Mouse (Mus musculus): ENCODE data around the gene Zfp652. TPM values are rescaled to one million over a fixed set of nuclear protein-coding genes. Genes with fewer than 3 reads are reported as not detected.

The Zfp652 gene
- polyA plus RNA-seq, 1 experiment from 2014 or later = 6.3 TPM

DNA sequence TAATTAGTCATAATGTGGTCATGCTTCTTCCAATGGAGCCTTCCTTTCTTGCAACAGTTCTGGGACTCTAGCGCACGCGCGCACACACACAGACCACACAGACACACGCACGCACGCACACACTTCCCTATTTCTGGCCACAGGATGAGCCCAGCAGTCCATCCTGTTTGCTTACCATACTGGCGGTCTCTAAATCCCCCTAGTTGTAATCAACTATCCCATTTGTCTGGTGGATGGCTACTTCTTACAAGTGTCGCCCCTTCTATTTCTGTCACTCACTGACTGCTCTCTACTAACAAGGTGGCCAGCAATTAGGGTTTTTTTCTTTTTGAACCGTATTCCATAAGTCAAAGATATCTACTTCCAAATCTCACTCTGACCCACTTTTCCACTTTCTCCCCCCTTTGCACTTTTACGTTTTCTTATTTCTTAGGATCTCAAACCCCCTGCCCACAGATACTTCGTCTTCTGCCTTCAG lies 349 bp upstream of the Zfp652 start:
- Histone ChIP-seq H3K4me2 (peak overlapping the region; percentile 99), H3K4me1 (replicated peaks) (peaks cover 75% of the 10 kb centered on the region), H3K27ac (peak overlapping the region; percentile 96), H3K36me3 (no peaks in the 10 kb centered on the region), H3K4me3 (replicated peaks) (peak overlapping the region; percentile 92), H3K9ac (peak overlapping the region; percentile 97), H3K9me3 (replicated peaks) (no peaks in the 10 kb centered on the region), H3K27me3 (no peaks in the 10 kb centered on the region)
- WGBS (ENCODE audit: insufficient replicate concordance) = 11% methylated on average over 12 of the region's 12 CpGs
- ATAC-seq (ENCODE audit: low read depth) (no peak), DNase-seq (no peak)

DNA sequence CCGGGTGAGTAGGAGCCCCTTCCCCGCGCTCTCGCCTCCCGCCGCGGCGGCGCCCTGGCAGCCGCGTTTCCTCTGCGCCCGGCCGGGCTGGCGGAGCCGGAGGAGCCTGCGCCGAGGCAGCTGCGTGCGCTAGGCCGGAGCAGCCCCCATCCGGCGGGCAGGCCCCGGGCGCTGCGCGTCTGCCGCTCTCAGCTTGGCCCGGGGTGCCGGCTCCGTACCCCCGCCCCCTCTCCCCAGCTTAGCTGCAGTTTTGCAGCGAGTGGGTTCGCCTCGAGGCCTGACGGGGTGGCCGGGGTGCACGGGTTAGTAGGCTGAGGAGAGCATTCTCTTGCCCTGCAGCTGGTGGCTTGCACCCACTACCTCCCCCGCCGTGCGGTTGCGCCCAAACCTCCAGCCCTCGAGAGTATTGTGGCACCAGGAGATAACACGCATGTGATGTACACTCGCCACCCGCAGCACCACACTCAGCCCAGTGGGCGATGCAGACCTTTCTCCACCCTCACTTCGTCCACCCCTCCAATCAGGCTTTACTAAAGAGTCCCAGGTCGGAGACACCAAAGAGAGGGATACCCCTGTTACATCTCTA lies 845 bp downstream of the Zfp652 start:
- peak; percentile 64 for DNase-seq
- Histone ChIP-seq H3K9me3 (replicated peaks) (no peaks in the 10 kb centered on the region), H3K4me2 (peak overlapping the region; percentile 99), H3K36me3 (no peaks in the 10 kb centered on the region), H3K4me1 (replicated peaks) (peaks cover 63% of the 10 kb centered on the region), H3K27me3 (no peaks in the 10 kb centered on the region), H3K9ac (peak overlapping the region; percentile 97), H3K4me3 (replicated peaks) (peak overlapping the region; percentile 92), H3K27ac (peak overlapping the region; percentile 96)
- ATAC-seq (ENCODE audit: low read depth) = peak; percentile 73
- WGBS (ENCODE audit: insufficient replicate concordance) = under 1% methylated on average over 44 of the region's 49 CpGs

DNA sequence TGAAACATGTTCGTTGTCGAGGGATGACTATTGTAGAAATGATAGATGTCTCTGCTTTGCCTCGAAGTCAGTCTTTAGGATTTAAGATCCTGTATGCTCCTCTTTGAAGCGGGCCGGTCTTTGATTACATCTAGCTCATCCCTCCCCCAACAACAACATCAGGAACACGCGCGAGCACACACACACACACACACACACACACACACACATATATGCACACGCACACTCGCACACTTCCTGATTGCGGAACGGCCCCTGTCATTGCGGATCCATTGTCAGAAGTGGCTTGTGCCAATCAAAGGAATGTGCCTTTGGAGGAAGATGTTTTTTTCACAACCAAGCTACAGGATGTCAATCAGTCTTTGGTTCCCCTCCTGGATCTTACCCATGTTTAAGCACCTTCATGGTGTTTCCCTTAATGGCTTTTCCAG lies 1.4 kb downstream of the Zfp652 start:
- peak overlapping the region; percentile 92 for H3K4me3 ChIP-seq (replicated peaks)
- no peak for DNase-seq
- under 1% methylated on average over 13 of the region's 13 CpGs for WGBS (ENCODE audit: insufficient replicate concordance)
- no peaks in the 10 kb centered on the region for H3K9me3 ChIP-seq (replicated peaks)
- no peaks in the 10 kb centered on the region for H3K36me3 ChIP-seq
- peak overlapping the region; percentile 97 for H3K9ac ChIP-seq
- no peaks in the 10 kb centered on the region for H3K27me3 ChIP-seq
- H3K27ac ChIP-seq = peak overlapping the region; percentile 96
- peaks cover 62% of the 10 kb centered on the region for H3K4me1 ChIP-seq (replicated peaks)
- no peak for ATAC-seq (ENCODE audit: low read depth)
- peak overlapping the region; percentile 99 for H3K4me2 ChIP-seq

DNA sequence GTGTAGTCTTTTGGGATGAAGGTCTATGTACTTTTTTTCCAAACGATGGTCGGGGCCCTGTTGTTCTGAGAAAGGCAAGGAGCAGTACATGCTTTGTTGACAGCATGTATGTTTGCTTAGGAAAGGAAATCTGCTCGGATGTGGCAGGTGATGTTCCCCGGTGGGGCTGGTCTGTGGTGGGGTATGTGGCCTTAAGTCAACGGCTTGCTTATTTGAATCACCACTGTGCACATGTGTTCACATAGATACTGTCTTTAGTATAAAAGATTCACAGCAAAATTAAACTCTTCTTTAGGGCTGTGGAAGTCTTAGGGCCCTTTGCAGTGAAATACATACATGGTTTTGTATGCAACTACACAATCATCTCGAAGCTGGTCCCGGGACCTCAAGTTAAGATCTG lies 1.9 kb downstream of the Zfp652 start:
- H3K4me2 ChIP-seq = peak overlapping the region; percentile 99
- peak overlapping the region; percentile 92 for H3K4me3 ChIP-seq (replicated peaks)
- no peaks in the 10 kb centered on the region for H3K27me3 ChIP-seq
- DNase-seq = no peak
- H3K36me3 ChIP-seq = no peaks in the 10 kb centered on the region
- H3K9me3 ChIP-seq (replicated peaks) = no peaks in the 10 kb centered on the region
- peak overlapping the region; percentile 96 for H3K27ac ChIP-seq
- H3K9ac ChIP-seq = peak overlapping the region; percentile 97
- peaks cover 56% of the 10 kb centered on the region for H3K4me1 ChIP-seq (replicated peaks)
- no peak for ATAC-seq (ENCODE audit: low read depth)
- 21% methylated on average over 7 of the region's 7 CpGs for WGBS (ENCODE audit: insufficient replicate concordance)

DNA sequence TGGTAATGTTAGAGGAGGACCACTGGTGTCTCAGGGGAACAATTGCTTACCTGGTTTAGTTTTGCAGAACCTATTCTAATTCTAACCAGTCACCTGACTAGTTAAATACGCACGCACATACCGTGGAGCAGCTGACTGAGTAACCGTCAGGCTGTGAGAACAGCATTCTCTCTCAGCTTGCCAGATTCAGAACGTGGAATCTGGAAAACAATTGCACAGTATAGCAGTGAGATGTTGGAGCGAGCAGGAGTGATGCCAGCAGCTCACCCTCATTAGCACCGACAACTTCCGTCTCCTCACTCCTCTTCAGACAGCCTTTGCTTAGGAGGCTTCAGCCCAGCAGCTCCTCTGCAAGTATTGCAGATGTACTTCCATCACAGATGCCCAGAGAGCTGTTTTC lies 3.7 kb downstream of the Zfp652 start:
- Histone ChIP-seq H3K27ac (no peak overlapping the region), H3K4me3 (replicated peaks) (no peak overlapping the region), H3K9me3 (replicated peaks) (no peaks in the 10 kb centered on the region), H3K4me2 (no peak overlapping the region), H3K9ac (no peak overlapping the region), H3K4me1 (replicated peaks) (peaks cover 46% of the 10 kb centered on the region), H3K36me3 (no peaks in the 10 kb centered on the region), H3K27me3 (no peaks in the 10 kb centered on the region)
- no peak for DNase-seq
- 79% methylated on average over 8 of the region's 8 CpGs for WGBS (ENCODE audit: insufficient replicate concordance)
- ATAC-seq (ENCODE audit: low read depth) = no peak

DNA sequence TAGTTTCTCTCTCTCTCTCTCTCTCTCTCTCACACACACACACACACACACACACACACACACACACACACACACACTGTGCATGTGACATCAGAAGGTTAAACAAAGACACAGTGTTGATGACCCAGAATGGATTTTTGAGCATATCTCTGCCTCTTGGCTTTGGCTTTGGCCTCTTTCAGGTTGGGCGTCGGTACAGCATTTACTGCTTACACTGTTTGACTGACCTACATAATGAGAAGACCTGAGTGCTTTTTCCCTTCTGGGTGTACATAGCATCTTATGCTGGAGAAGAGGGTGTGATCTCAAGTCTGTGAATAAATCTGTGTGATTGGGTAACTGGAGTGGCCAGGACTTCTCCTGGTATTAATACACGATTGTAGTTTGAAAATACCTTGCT lies 6.9 kb downstream of the Zfp652 start:
- no peak overlapping the region for H3K4me2 ChIP-seq
- H3K27ac ChIP-seq = no peak overlapping the region
- DNase-seq (no peak), ATAC-seq (ENCODE audit: low read depth) (no peak)
- WGBS (ENCODE audit: insufficient replicate concordance) = 82% methylated on average over 3 of the region's 3 CpGs
- no peak overlapping the region for H3K9ac ChIP-seq
- no peaks in the 10 kb centered on the region for H3K27me3 ChIP-seq
- peaks cover 3% of the 10 kb centered on the region; the same call in 1 of the 2 replicates for H3K36me3 ChIP-seq
- H3K4me1 ChIP-seq (replicated peaks) = peaks cover 31% of the 10 kb centered on the region
- H3K4me3 ChIP-seq (replicated peaks) = no peak overlapping the region
- H3K9me3 ChIP-seq (replicated peaks) = no peaks in the 10 kb centered on the region

DNA sequence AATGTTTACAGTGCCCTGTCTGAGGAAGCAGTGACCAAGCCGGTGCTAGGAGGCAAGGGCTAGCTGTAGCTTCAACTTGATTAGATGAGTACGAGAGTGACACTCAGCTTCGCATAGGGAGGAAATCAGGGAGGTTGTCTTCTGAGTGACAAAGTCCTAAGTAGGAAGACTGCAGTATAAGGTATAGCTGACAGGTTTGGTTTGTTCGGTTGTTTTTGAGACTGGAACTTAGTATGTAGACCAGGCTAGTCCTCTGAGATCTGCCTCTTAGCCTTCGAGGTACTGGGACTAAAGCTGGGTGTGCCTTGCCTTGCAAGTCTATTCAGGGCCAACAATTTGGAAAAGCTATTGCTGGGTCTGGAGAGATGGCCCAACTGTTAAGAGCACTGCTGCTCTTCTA lies 10.8 kb downstream of the Zfp652 start, which contains the start of gene B130006D01Rik:
Gene B130006D01Rik, plus strand, starts transcription at position 301 of the 400 bp plus-strand sequence.
- H3K4me2 ChIP-seq = no peak within 1 kb of the TSS
- H3K36me3 ChIP-seq = peaks cover 3% of the 10 kb centered on the region; the same call in 1 of the 2 replicates
- H3K4me3 ChIP-seq (replicated peaks) = no peak within 1 kb of the TSS
- peaks cover 34% of the 10 kb centered on the region for H3K4me1 ChIP-seq (replicated peaks)
- no peak within 1 kb of the TSS for H3K9ac ChIP-seq
- DNase-seq (no peak), ATAC-seq (ENCODE audit: low read depth) (no peak)
- no peaks in the 10 kb centered on the region for H3K9me3 ChIP-seq (replicated peaks)
- H3K27me3 ChIP-seq = no peaks in the 10 kb centered on the region
- no peak within 1 kb of the TSS for H3K27ac ChIP-seq
- 75% methylated on average over 5 of the region's 5 CpGs for WGBS (ENCODE audit: insufficient replicate concordance)

DNA sequence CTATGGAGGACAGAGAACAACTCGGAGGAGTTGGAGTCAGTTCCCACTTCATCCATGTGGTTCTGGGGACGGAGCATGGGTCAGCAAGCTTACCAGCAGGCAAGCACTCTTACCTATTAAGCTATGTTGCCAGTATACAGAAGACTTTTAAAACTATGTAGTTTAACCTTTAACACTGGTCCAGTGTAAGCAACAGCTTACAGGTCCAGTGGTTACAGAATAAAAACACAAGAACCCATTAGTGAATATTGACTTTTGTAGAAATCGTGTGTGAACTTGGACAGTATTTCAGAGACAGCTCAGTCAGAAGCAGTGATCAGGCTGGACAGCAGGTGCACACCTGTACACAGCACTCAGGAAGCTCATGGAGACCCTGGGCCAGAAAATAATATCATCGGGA lies 12.0 kb downstream of the Zfp652 start:
- Histone ChIP-seq H3K4me3 (replicated peaks) (no peak overlapping the region), H3K9me3 (replicated peaks) (no peaks in the 10 kb centered on the region), H3K27ac (no peak overlapping the region), H3K9ac (no peak overlapping the region), H3K4me2 (no peak overlapping the region), H3K36me3 (peaks cover 3% of the 10 kb centered on the region; the same call in 1 of the 2 replicates), H3K4me1 (replicated peaks) (peaks cover 45% of the 10 kb centered on the region), H3K27me3 (no peaks in the 10 kb centered on the region)
- WGBS (ENCODE audit: insufficient replicate concordance) = 80% methylated on average over 4 of the region's 4 CpGs
- ATAC-seq (ENCODE audit: low read depth) = no peak
- no peak for DNase-seq

DNA sequence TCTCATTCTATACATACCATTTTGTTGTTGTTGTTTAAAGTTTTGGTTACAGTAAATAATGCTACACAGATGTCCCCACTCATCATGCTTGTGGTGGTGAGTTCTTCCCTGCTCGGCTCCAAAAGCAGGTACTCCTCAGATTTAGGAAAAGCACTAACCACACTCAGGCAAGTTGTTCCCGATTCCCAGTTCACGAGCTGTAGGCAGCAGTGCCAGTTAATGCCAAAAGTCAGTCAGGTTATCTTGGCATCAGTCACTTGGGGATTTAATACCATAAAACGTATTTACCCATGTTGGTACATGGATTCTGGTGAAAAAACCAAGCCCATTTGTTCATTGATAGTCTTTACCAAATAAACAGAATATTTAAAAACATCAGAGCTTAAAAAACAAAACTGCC lies 13.7 kb downstream of the Zfp652 start:
- Histone ChIP-seq H3K9ac (no peak overlapping the region), H3K36me3 (peaks cover 3% of the 10 kb centered on the region; the same call in 1 of the 2 replicates), H3K9me3 (replicated peaks) (no peaks in the 10 kb centered on the region), H3K4me1 (replicated peaks) (peaks cover 46% of the 10 kb centered on the region), H3K27me3 (no peaks in the 10 kb centered on the region), H3K4me3 (replicated peaks) (no peak overlapping the region), H3K4me2 (no peak overlapping the region), H3K27ac (no peak overlapping the region)
- no peak for ATAC-seq (ENCODE audit: low read depth)
- 71% methylated on average over 4 of the region's 4 CpGs for WGBS (ENCODE audit: insufficient replicate concordance)
- no peak for DNase-seq

DNA sequence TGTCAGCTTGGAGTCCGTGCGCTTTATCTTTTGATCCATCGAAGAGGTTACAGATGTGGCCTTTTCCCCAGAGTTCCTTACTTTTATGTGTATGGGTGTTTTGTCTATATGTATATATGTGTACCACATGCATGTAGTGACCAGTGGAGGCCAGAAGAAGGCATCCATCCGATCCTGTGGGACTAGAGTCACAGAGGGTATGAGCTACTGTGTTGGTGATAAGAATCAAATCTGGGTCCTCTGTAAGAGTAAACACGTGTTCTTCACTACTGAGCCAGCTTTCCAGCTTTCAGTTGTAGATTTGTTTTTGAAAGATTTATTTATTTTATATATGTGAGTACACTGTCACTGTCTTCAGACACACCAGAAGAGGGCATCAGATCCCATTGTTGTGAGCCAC lies 15.5 kb downstream of the Zfp652 start:
- no peak overlapping the region for H3K9ac ChIP-seq
- H3K4me1 ChIP-seq (replicated peaks) = peaks cover 46% of the 10 kb centered on the region
- H3K4me3 ChIP-seq (replicated peaks) = no peak overlapping the region
- no peaks in the 10 kb centered on the region for H3K27me3 ChIP-seq
- no peak overlapping the region for H3K27ac ChIP-seq
- WGBS (ENCODE audit: insufficient replicate concordance) = 70% methylated on average over 5 of the region's 5 CpGs
- H3K9me3 ChIP-seq (replicated peaks) = no peaks in the 10 kb centered on the region
- H3K36me3 ChIP-seq = peaks cover 3% of the 10 kb centered on the region; the same call in 1 of the 2 replicates
- ATAC-seq (ENCODE audit: low read depth) (no peak), DNase-seq (no peak)
- H3K4me2 ChIP-seq = no peak overlapping the region

DNA sequence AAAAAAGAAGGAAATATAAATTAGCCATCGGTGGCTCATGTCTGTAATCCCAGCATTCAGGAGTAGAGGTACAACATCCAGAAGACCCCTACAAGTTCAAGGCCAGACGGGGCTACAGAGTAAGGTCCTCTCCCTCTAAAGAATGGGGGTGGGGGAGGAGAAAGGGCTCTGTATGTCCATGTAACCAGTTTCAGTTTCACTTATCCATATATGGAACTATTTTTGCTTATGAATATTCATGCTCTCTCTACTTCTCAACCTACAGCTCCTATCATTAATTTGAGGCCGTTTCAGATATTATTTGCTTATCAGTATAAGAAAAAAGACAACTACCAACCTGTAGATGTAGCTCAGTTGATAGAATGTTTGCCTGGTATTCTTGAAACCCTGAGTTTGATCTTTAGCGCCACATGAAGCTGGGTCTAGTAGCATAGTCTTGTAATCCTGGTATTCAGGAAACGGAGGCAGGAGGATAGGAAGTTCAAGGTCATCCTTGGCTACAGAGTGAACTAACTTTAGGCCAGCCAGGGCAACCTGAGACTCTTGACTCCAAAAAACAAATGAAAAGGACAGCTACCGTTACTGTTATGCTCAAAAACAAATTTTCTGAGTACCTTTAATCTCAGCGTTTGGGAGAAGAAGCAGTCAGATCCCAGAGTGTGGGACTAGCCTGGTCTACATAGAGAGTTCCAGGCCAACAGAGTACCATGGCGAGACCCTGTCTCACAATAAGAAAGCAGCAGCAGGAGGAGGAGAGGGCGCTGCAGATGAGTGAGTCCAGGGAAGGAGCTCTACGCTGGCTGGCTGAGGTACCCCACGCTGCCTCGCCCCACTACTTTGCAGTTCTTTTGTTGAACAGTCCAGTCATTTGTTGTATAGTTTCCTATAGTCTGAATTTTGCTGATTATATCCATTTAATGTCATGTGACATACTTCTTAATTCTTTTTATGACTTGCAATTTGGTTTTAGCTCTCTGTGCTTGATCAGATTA lies 16.7 kb downstream of the Zfp652 start:
- peaks cover 36% of the 10 kb centered on the region for H3K4me1 ChIP-seq (replicated peaks)
- 0 out of 2 replicates have a peak overlapping the region, but pooled peaks have one; percentile 23 for H3K4me2 ChIP-seq
- no peak overlapping the region for H3K4me3 ChIP-seq (replicated peaks)
- H3K27ac ChIP-seq = peak overlapping the region; percentile 41; the same call in 1 of the 2 replicates
- no peaks in the 10 kb centered on the region for H3K27me3 ChIP-seq
- no peak overlapping the region for H3K9ac ChIP-seq
- DNase-seq = no peak
- ATAC-seq (ENCODE audit: low read depth) = no peak
- no peaks in the 10 kb centered on the region for H3K9me3 ChIP-seq (replicated peaks)
- H3K36me3 ChIP-seq = no peaks in the 10 kb centered on the region
- 68% methylated on average over 12 of the region's 12 CpGs for WGBS (ENCODE audit: insufficient replicate concordance)
